Mouse (Mus musculus) gastrocnemius, postnatal 36 days (tissue): ENCODE results near the gene Sema5b. TPM values are rescaled to one million over a fixed set of nuclear protein-coding genes. Genes with fewer than 3 reads are reported as not detected.

ENCODE experiments used
- DNase-seq, 2 experiments: peaks; one replicate each; pipeline ENCODE4 v3.0.0; 2022
- intact Hi-C: fragments of 180-260 bp; cut with DNase I; formaldehyde crosslinking; loops from one replicate; pipeline ENCODE4 v1.15.1; 2025
- long read RNA-seq, 2 experiments: library from polyadenylated mRNA; stranded (forward); transcript quantifications; one replicate each; pipeline ENCODE4 v2.0.0; 2021
- total RNA-seq, 2 experiments: library from RNA; stranded (reverse); gene quantifications; 2 replicates each; pipeline ENCODE4 v1.2.3; 2021

Sema5b gene
- under 1 TPM; 0.44 to 0.56 TPM for total RNA-seq
- long read RNA-seq, experiment 1, result 0 reads
- long read RNA-seq, experiment 2, result 0 reads

GRCm38 (mm10) chr16:35541117-35541641 is at the start of gene Sema5b:
Gene Sema5b (plus strand): TSS chr16:35541145.
- peak in 1 of 2 experiments; percentile 24 for DNase-seq
- intact Hi-C loops, result loop anchor here (2.0 to 5.0 kb wide), 2 partner anchors 88 to 276 kb away; no protein-coding TSS in a partner anchor

GRCm38 (mm10) chr16:35500342-35500741 is 40.6 kb upstream of the Sema5b start:
- DNase-seq, result no peak
- intact Hi-C loops, result no loop called here

- intact Hi-C loops, result no loop called here
- no peak for DNase-seq
These were observed 39.7 kb upstream of the Sema5b start for GRCm38 (mm10) chr16:35501106-35501760.

GRCm38 (mm10) chr16:35502456-35502855 is 38.5 kb upstream of the Sema5b start:
- intact Hi-C loops, result no loop called here
- no peak for DNase-seq

GRCm38 (mm10) chr16:35504266-35504665 is 36.7 kb upstream of the Sema5b start:
- no peak for DNase-seq
- intact Hi-C loops, result no loop called here

GRCm38 (mm10) chr16:35505786-35506185 is 35.2 kb upstream of the Sema5b start:
- no peak for DNase-seq
- intact Hi-C loops, result no loop called here

- no peak for DNase-seq
- intact Hi-C loops, result no loop called here
These were observed 32.4 kb upstream of the Sema5b start for GRCm38 (mm10) chr16:35508581-35508980.

- DNase-seq, result no peak
- intact Hi-C loops, result no loop called here
These were observed 31.4 kb upstream of the Sema5b start for GRCm38 (mm10) chr16:35509331-35510070.

GRCm38 (mm10) chr16:35515977-35516612 is 24.9 kb upstream of the Sema5b start:
- intact Hi-C loops, result no loop called here

GRCm38 (mm10) chr16:35517976-35518951 is 22.7 kb upstream of the Sema5b start:
- DNase-seq, result no peak
- intact Hi-C loops, result no loop called here

More at GRCm38 (mm10) chr16:35515977-35516612, 24.9 kb upstream of the Sema5b start:
- DNase-seq, result no peak

GRCm38 (mm10) chr16:35519245-35519644 is 21.7 kb upstream of the Sema5b start:
- intact Hi-C loops, result no loop called here

GRCm38 (mm10) chr16:35524200-35524599 is 16.7 kb upstream of the Sema5b start:
- no peak for DNase-seq
- intact Hi-C loops, result no loop called here

More at GRCm38 (mm10) chr16:35519245-35519644, 21.7 kb upstream of the Sema5b start:
- no peak for DNase-seq

GRCm38 (mm10) chr16:35534630-35535029 is 6.3 kb upstream of the Sema5b start:
- intact Hi-C loops, result no loop called here
- no peak for DNase-seq

GRCm38 (mm10) chr16:35537651-35538050 is 3.3 kb upstream of the Sema5b start:
- intact Hi-C loops, result no loop called here
- DNase-seq, result no peak

GRCm38 (mm10) chr16:35539041-35539440 is 1.9 kb upstream of the Sema5b start:
- intact Hi-C loops, result no loop called here
- DNase-seq, result no peak

- intact Hi-C loops, result loop anchor here (2.0 to 5.0 kb wide), 2 partner anchors 88 to 277 kb away; no protein-coding TSS in a partner anchor
- peak in 1 of 2 experiments; percentile 17 for DNase-seq
These were observed 420 bp upstream of the Sema5b start for GRCm38 (mm10) chr16:35540333-35541116.

- DNase-seq, result no peak
These were observed 896 bp downstream of the Sema5b start for GRCm38 (mm10) chr16:35541661-35542420.

GRCm38 (mm10) chr16:35542421-35542780 is 1.5 kb downstream of the Sema5b start:
- DNase-seq, result no peak
- intact Hi-C loops, result loop anchor here (5.0 kb wide), 1 partner anchor 275 kb away; no protein-coding TSS in a partner anchor

More at GRCm38 (mm10) chr16:35541661-35542420, 896 bp downstream of the Sema5b start:
- intact Hi-C loops, result loop anchor here (2.0 to 5.0 kb wide), 2 partner anchors 87 to 275 kb away; no protein-coding TSS in a partner anchor
